Mouse (Mus musculus): Measurements from ENCODE around the gene Fut8. TPM values are rescaled to one million over a fixed set of nuclear protein-coding genes. Genes with fewer than 3 reads are reported as not detected.

Gene Fut8
- total RNA-seq (2015; ENCODE audit: low replicate concordance) = 18.4 and 28.0 TPM in 2 replicates
- 19.0 and 24.4 TPM in 2 replicates for total RNA-seq (2017; ENCODE audit: low replicate concordance)

- ATAC-seq (replicated peaks; ENCODE audit: low FRiP score, poor library complexity, severe bottlenecking) = peak; percentile 95
These were observed at the start of gene Fut8 for GRCm38 (mm10) chr12:77237950-77238530. Fut8 (plus strand) TSS chr12:77238125.

- ATAC-seq (replicated peaks; ENCODE audit: low FRiP score, poor library complexity, severe bottlenecking) = no peak
These were observed 48.8 kb upstream of the Fut8 start for GRCm38 (mm10) chr12:77189161-77189560.

DNA sequence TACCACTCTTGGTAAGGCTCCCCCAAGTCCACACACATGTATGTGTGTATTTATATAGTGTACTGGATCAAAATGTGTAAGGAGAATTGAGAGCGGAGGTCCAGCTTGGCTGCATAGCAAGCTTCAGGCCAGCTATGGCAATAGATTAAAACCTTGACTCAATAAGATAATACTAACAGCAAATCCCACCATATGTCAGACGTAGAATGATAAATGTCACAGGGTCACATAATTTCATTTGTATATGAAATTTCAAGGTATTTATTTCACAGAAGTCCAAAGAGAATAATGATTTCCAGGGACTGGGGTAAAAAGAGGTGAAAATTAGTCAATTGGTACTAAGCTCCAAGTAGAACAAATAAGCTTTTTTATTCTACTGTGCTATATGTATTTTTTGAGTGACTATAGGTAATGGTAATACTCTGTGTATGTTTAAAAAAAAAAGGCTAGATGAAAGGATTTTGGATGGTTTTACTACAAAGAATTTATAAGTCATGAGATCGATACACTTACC, 47.9 kb upstream of the Fut8 start:
- no peak for ATAC-seq (replicated peaks; ENCODE audit: low FRiP score, poor library complexity, severe bottlenecking)

- ATAC-seq (replicated peaks; ENCODE audit: low FRiP score, poor library complexity, severe bottlenecking) = no peak
These were observed 46.2 kb upstream of the Fut8 start for GRCm38 (mm10) chr12:77191478-77192271.

GRCm38 (mm10) chr12:77192714-77193113, 45.2 kb upstream of the Fut8 start:
- ATAC-seq (replicated peaks; ENCODE audit: low FRiP score, poor library complexity, severe bottlenecking) = no peak

DNA sequence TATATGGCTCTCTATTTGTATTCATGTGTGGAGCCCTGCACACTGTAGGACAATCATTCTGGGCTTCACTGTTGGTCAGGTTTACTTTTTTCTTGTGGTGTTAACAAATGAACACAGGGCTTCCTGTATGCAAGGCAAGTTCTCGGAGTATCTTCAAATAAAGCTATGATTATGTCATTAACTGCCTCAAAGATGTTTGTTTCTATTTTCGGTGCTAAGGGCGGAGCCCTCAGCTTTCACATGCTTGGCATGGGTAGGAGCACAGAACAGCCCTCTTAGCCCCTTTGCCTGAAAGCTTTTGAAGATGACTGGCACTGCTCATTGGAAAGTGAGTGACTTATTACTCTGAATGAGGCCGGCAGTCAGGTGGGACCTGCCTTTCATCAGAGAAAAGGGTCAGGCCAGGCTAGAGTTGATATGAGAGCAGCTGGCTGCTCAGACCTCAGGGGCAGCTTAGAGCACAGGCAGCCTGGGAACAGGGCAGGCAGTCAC, 44.7 kb upstream of the Fut8 start:
- no peak for ATAC-seq (replicated peaks; ENCODE audit: low FRiP score, poor library complexity, severe bottlenecking)

DNA sequence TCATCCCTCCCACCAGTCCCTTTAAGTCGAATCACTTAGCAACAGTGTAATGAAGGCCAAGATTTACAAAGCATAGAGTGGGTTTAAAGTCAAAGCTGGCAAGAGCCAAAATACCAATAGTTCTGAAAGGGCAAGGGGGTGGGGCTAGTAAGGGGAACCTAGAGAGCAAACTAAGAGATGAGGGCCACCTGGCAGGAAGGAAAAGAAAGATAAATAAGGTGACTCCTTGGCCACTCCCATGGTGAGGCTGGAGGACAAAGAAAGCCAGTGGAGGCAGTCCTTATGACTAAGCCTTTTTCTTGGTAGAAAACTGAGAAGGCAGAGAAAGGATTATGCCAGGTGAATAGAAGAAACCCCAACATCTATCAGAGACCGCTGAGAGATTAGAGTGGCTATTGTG, 42.9 kb upstream of the Fut8 start:
- ATAC-seq (replicated peaks; ENCODE audit: low FRiP score, poor library complexity, severe bottlenecking) = no peak

GRCm38 (mm10) chr12:77196529-77197095, 41.3 kb upstream of the Fut8 start:
- no peak for ATAC-seq (replicated peaks; ENCODE audit: low FRiP score, poor library complexity, severe bottlenecking)

DNA sequence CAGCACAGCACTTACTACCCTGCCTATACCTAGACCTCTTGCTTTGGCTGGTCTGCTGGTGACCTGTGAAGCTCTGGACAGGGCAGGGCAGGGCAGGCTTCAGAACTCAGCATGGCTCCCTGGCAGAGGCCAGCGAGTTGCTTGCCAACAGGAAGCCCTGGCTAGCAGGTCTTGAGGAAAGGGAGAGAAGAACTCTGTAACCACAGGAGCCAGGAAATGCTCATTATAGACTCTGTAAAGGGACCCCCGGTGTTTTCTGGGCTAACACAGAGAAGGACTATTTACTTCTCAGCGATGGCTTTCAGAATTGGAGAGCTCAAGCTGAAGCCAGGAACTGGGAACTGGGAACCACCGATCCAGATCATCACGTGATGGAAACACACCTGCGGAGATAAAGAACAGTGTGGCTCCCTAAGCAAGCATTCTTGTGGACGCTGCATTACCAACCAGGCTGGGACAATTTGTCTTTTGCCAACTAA, 40.8 kb upstream of the Fut8 start:
- no peak for ATAC-seq (replicated peaks; ENCODE audit: low FRiP score, poor library complexity, severe bottlenecking)

DNA sequence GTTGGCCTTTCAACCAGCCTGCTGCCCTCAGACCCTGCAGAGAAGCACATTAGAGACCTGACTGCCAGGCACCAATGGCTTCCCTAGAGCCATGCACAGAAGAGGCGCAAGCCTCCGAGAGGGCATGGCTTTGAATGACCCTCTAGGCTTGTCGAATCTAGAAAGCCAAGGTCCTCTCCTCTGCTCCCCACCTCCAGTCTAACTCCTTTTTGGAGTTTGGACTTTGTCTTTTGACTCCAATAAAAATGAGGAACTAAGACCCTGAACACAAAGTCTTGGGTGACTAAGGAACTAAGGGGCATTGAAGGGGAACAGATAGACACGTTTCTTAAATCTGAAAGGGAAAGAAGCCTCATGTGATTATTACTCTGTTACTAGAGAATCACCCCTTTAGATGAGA, 39.7 kb upstream of the Fut8 start:
- no peak for ATAC-seq (replicated peaks; ENCODE audit: low FRiP score, poor library complexity, severe bottlenecking)

GRCm38 (mm10) chr12:77201461-77202143, 36.3 kb upstream of the Fut8 start:
- ATAC-seq (replicated peaks; ENCODE audit: low FRiP score, poor library complexity, severe bottlenecking) = no peak

GRCm38 (mm10) chr12:77203136-77203535, 34.8 kb upstream of the Fut8 start:
- no peak for ATAC-seq (replicated peaks; ENCODE audit: low FRiP score, poor library complexity, severe bottlenecking)

DNA sequence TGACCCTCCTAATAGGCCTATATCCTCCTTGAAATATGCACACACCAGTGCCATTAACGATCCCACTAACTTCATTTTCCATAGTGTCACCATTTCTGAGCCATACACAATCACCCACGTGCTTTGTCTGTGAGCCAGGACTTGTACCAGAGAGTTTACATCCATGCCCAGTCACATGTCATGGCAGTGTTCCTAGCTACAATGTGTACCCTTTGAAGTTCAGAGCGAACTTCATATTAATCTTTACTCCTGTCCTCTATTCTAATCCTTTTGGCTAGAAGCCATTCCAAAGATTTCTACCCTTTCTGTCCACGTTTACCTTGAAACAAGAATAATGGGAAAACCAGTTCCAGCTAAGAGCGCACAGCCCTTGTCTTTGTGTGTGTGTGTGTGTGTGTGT, 31.1 kb upstream of the Fut8 start:
- no peak for ATAC-seq (replicated peaks; ENCODE audit: low FRiP score, poor library complexity, severe bottlenecking)

DNA sequence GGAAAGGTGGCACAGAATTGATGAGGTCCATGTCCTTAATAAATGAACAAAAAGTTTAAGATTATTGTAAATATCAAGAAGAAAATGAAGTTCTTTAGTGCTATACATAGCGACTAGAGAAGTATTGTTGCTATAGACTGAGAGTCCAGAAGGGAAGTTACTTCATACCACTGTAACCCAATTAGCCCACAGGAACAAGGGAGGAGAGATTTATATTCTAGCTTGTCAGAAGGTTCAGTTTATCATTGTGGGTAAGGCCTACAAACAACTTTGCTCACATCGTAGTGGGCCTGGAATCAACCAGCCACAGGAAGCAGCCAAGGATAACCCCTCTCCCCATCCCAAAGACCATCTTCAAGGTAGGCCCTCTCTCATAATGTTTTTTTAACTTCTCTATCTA, 29.9 kb upstream of the Fut8 start:
- no peak for ATAC-seq (replicated peaks; ENCODE audit: low FRiP score, poor library complexity, severe bottlenecking)

DNA sequence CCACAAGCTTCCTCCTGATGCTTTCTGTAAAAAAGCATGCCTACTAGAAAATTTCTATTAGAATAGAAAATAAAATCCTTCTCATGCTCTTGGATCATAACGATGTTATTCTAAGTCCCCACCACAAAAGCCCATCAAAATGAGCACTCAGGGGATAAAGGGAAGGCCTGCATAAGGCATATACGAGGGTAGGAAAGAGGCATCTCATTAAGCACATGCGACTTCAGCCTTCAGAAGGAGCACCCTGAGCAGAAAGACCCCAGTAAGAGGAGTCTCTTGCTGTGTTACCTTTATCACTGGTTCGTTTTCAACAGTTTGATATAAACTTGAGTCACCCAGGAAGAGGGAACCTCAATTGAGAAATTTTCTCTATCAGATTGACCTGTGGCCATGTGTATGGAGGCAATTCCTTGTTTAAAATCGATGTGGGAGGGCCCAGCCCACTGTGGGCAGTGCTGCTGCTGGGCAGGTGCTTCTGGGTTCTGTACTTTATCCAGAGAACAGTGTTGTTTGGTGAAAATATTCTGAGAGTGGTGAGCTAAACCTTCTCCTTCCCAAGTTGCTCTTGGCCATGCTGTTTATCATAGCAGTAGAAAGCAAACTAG, 29.2 kb upstream of the Fut8 start:
- no peak for ATAC-seq (replicated peaks; ENCODE audit: low FRiP score, poor library complexity, severe bottlenecking)

DNA sequence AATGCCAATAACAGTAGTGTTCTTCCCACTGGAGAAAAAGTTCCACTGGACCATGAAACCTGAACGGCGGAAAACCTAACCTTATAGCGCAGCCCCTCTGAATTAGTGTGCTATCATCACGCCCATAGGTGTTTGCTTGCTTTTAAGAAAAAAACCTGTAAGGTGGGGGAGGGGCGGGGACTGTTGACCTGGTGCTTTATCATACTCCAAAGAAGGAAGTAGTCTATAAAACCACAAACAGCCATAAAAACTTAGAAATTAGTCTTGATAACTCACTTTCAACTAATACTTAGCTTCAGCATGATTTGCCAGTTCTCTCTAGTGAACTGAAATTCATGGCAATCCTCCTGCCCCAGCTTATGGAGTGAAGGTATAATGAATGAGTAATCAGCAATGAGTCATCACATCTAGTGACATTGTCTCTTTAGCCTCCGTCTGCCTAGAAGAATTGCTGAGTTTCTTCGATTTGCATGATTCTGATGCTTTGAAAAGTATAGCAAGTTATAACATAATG, 26.2 kb upstream of the Fut8 start:
- no peak for ATAC-seq (replicated peaks; ENCODE audit: low FRiP score, poor library complexity, severe bottlenecking)

DNA sequence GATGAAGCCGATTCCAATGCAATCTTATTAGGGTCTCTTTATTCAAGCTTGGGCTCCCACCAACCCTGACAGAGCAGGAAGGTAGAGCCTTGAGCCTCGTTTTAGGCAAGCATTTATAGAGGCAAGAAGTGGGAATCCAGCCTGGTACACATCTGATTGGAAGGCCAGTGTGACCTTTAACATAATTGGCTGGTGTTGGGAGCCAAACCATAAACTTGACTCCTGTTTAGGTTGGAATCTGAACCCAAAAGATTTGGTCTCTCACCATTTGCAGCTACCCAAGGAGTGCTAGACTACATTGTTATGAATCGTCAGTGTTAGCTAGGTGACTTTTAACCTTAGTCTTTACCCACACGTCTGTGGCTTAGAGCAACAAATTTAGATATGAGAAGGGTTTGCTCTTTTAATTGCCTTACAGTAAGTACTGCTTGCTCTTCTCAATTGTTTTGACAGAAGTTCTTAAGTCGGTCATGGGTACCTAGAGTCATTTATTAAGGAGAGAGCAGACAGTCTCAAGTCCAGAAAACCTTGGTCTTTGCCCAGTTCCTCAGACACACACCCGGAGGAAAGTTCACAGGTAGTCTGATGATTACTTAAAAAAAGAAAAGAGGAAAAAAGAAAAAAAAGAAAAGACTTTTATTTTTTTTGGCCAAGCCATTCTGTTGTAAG, 23.9 kb upstream of the Fut8 start:
- no peak for ATAC-seq (replicated peaks; ENCODE audit: low FRiP score, poor library complexity, severe bottlenecking)

DNA sequence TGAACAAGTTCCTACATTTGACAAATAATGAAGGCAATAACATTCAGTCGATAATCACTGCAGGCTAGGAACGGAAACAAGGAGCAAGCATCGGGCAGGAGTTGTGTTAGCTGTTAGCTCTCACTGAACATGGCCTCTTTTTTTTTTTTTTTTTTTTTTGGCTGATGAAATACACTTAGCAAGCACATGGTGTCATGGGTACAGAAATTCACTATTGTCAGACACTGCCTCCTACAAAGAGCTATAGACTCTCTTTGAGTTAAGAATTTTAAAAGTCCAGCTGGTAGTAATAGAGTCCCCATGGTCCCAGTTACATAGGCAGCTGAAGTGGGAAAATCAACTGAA, 23.4 kb upstream of the Fut8 start:
- no peak for ATAC-seq (replicated peaks; ENCODE audit: low FRiP score, poor library complexity, severe bottlenecking)

Measured in erythroblast, adult 5-6 weeks (primary cell).